Mouse (Mus musculus): ENCODE measurements around the gene P2rx1. TPM values are rescaled to one million over a fixed set of nuclear protein-coding genes. Genes with fewer than 3 reads are reported as not detected.
A peak's percentile ranks its signal among the peaks of the same experiment; 100 is the strongest.

P2rx1 gene
- polyA plus RNA-seq, 1 experiment from 2014 or later: 3.5 TPM

DNA sequence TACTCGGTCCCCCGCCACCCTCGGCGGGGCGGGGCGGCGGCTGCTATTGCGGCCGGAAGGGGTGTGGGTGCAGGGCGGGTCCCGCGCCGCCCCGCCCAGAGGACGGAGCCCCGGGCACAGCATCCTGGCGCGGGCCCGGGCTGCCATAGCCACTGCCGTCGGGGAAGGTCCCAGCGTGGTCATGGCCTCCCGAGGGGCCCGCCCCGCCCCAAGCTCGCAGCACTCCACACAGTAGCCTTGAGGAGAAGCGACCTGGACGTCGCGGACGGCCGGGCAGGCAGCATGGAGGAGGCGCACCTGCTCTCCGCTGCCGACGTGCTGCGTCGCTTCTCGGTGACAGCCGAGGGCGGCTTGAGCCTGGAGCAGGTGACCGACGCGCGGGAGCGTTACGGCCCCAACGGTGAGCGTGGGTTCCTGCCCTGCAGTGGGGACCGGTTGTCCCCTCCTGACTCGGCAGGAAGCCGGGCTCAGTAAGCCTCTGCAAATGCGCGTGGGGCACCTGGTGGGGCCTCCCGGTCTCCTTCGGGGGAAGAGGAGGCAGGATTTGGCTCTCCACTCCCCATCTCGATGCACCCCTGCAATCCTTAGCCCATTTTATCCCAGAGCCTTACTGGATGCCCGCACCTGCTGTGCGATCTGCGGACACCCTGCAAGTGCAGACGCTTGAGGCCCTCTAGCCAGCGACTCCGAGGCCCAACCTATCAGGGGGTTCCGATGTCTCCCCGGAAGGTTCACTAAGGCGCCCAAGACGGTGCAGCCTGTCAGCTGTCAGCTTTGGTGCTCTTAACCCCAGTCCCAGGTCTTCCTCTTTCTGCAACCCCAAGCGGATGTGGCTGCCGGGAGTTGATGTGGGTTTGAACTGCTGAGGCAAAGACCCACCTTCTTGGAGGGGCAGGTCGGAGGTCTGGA, 37.6 kb upstream of the P2rx1 start, which contains the start of gene Atp2a3:
Gene Atp2a3, plus strand, starts transcription at position 98 of the 909 bp plus-strand sequence.
- Histone ChIP-seq H3K27ac (no peak within 1 kb of the TSS), H3K9me3 (no peaks in the 10 kb centered on the region), H3K4me3 (peak within 1 kb of the TSS; percentile 38), H3K4me2 (peak within 1 kb of the TSS; percentile 72), H3K36me3 (no peaks in the 10 kb centered on the region), H3K27me3 (peaks cover 47% of the 10 kb centered on the region), H3K4me1 (peaks cover 25% of the 10 kb centered on the region), H3K9ac (0 out of 2 replicates have a peak within 1 kb of the TSS, but pooled peaks have one; percentile 5)
- 3% methylated on average over 65 of the region's 70 CpGs for WGBS
- no peak for ATAC-seq (ENCODE audit: insufficient number of reproducible peaks, low FRiP score, low TSS enrichment, low read depth)

DNA sequence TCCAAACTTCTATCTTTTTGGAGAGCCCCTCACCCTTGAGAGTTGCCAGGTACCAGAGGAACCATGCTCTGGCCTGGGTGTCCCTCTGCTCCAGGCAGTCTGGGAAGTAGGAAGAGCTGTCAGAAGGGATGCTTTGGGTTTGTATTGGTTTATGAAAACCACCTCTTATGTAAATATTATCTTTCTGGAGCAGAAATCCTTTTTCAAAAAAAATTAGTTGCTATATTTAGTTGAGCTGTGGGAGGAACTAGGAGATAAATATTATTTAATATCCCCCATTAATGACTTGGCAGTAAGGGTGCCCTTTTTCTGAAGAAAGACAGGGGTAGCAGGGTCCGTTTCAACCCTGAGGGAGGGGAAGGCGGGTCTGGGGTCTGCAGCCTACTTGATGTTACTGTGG, 36.5 kb upstream of the P2rx1 start:
- Histone ChIP-seq H3K9ac (no peak overlapping the region), H3K4me2 (no peak overlapping the region), H3K9me3 (no peaks in the 10 kb centered on the region), H3K27me3 (peaks cover 47% of the 10 kb centered on the region), H3K27ac (no peak overlapping the region), H3K4me1 (peaks cover 25% of the 10 kb centered on the region), H3K36me3 (no peaks in the 10 kb centered on the region), H3K4me3 (no peak overlapping the region)
- 78% methylated on average over 2 of the region's 2 CpGs for WGBS
- no peak for ATAC-seq (ENCODE audit: insufficient number of reproducible peaks, low FRiP score, low TSS enrichment, low read depth)

DNA sequence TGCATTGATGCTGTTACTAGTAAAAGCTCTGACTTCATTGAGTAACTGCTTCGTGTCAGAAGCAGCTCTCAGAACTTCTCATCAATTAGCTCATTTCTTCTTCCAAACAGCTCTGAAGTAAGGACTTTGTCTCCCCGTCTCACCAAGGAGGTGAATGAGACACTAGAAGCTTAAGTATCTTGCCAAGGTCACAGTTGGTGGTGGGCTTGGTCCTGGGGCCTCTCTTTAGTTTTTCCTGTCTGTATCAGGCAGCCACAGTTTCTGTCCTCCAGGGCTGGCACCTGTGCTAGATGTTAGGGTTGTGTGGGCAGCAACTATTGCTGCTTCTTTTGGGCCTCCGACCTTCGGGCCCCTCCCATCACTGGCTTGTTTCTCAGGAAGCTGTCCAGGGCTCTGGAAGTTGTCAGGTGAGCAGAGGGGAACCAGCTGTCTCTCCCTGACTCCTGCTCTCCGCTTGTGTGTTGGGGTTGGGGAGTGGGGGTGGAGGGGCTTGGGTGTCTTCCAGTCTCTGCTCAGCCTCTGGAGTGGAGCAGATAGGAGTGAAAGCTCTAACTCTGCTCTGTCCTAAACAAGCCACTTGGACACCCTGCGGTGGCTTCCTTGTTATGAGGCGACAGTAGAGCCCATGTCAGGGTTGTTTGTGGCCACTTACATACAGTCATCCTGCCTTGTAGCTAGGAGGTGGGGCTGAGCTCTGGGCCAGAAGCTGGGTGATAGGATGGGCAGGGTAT, 35.7 kb upstream of the P2rx1 start:
- peaks cover 25% of the 10 kb centered on the region for H3K4me1 ChIP-seq
- H3K36me3 ChIP-seq: no peaks in the 10 kb centered on the region
- no peak overlapping the region for H3K4me2 ChIP-seq
- no peak overlapping the region for H3K27ac ChIP-seq
- 45% methylated on average over 7 of the region's 7 CpGs for WGBS
- H3K9me3 ChIP-seq: no peaks in the 10 kb centered on the region
- H3K27me3 ChIP-seq: peaks cover 47% of the 10 kb centered on the region
- no peak for ATAC-seq (ENCODE audit: insufficient number of reproducible peaks, low FRiP score, low TSS enrichment, low read depth)
- no peak overlapping the region for H3K9ac ChIP-seq
- H3K4me3 ChIP-seq: no peak overlapping the region

GRCm38 (mm10) chr11:72963789-72964294, 35.1 kb upstream of the P2rx1 start:
- no peaks in the 10 kb centered on the region for H3K9me3 ChIP-seq
- H3K4me2 ChIP-seq: no peak overlapping the region
- H3K4me3 ChIP-seq: no peak overlapping the region
- H3K9ac ChIP-seq: no peak overlapping the region
- no peak for ATAC-seq (ENCODE audit: insufficient number of reproducible peaks, low FRiP score, low TSS enrichment, low read depth)
- peaks cover 25% of the 10 kb centered on the region for H3K4me1 ChIP-seq
- 52% methylated on average over 3 of the region's 3 CpGs for WGBS
- no peaks in the 10 kb centered on the region for H3K36me3 ChIP-seq
- peaks cover 47% of the 10 kb centered on the region for H3K27me3 ChIP-seq
- no peak overlapping the region for H3K27ac ChIP-seq

GRCm38 (mm10) chr11:72974995-72975503, 23.9 kb upstream of the P2rx1 start:
- no peak overlapping the region for H3K9ac ChIP-seq
- no peaks in the 10 kb centered on the region for H3K4me1 ChIP-seq
- WGBS: 85% methylated on average over 13 of the region's 13 CpGs
- H3K27me3 ChIP-seq: peaks cover 7% of the 10 kb centered on the region; the same call in 1 of the 2 replicates
- no peak for ATAC-seq (ENCODE audit: insufficient number of reproducible peaks, low FRiP score, low TSS enrichment, low read depth)
- H3K27ac ChIP-seq: no peak overlapping the region
- no peak overlapping the region for H3K4me3 ChIP-seq
- H3K9me3 ChIP-seq: no peaks in the 10 kb centered on the region
- no peak overlapping the region for H3K4me2 ChIP-seq
- no peaks in the 10 kb centered on the region for H3K36me3 ChIP-seq

DNA sequence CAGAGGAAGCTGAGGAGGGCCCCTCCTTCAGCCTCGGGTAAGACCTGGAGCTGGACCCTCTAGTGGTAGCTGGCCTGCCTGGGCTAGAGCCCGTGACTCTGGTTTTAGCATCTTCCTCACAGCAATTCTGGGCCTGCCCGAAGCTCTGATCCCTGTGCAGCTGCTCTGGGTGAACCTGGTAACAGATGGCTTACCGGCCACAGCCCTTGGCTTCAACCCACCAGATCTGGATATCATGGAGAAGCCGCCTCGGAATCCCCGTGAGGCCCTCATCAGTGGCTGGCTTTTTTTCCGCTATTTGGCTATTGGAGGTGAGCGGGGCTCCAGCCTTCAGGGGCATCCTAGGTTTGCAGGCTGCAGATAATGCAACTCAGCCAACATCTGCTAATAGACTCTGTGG, 16.4 kb upstream of the P2rx1 start:
- ATAC-seq (ENCODE audit: insufficient number of reproducible peaks, low FRiP score, low TSS enrichment, low read depth): no peak
- H3K9me3 ChIP-seq: no peaks in the 10 kb centered on the region
- H3K27ac ChIP-seq: no peak overlapping the region
- 80% methylated on average over 9 of the region's 9 CpGs for WGBS
- H3K4me1 ChIP-seq: no peaks in the 10 kb centered on the region
- H3K36me3 ChIP-seq: no peaks in the 10 kb centered on the region
- H3K4me2 ChIP-seq: no peak overlapping the region
- no peak overlapping the region for H3K4me3 ChIP-seq
- no peak overlapping the region for H3K9ac ChIP-seq
- H3K27me3 ChIP-seq: no peaks in the 10 kb centered on the region

- ATAC-seq (ENCODE audit: insufficient number of reproducible peaks, low FRiP score, low TSS enrichment, low read depth): no peak
- Histone ChIP-seq H3K9ac (no peak overlapping the region), H3K4me3 (no peak overlapping the region), H3K4me1 (no peaks in the 10 kb centered on the region), H3K27me3 (no peaks in the 10 kb centered on the region), H3K36me3 (no peaks in the 10 kb centered on the region), H3K27ac (no peak overlapping the region), H3K9me3 (no peaks in the 10 kb centered on the region), H3K4me2 (no peak overlapping the region)
- 40% methylated on average over 5 of the region's 5 CpGs for WGBS
Observed at GRCm38 (mm10) chr11:72983283-72983682, 15.6 kb upstream of the P2rx1 start.

- no peak for ATAC-seq (ENCODE audit: insufficient number of reproducible peaks, low FRiP score, low TSS enrichment, low read depth)
- no peak overlapping the region for H3K27ac ChIP-seq
- no peak overlapping the region for H3K4me3 ChIP-seq
- no peak overlapping the region for H3K4me2 ChIP-seq
- no peaks in the 10 kb centered on the region for H3K4me1 ChIP-seq
- H3K9me3 ChIP-seq: no peaks in the 10 kb centered on the region
- H3K9ac ChIP-seq: no peak overlapping the region
- H3K27me3 ChIP-seq: no peaks in the 10 kb centered on the region
- H3K36me3 ChIP-seq: no peaks in the 10 kb centered on the region
- WGBS: 63% methylated on average over 5 of the region's 5 CpGs
Observed at GRCm38 (mm10) chr11:72986745-72987144, 12.2 kb upstream of the P2rx1 start.

- Histone ChIP-seq H3K4me3 (no peak overlapping the region), H3K27ac (no peak overlapping the region), H3K9ac (no peak overlapping the region), H3K36me3 (no peaks in the 10 kb centered on the region), H3K4me1 (no peaks in the 10 kb centered on the region), H3K9me3 (no peaks in the 10 kb centered on the region), H3K27me3 (no peaks in the 10 kb centered on the region), H3K4me2 (no peak overlapping the region)
- no peak for ATAC-seq (ENCODE audit: insufficient number of reproducible peaks, low FRiP score, low TSS enrichment, low read depth)
- WGBS: 56% methylated on average over 5 of the region's 5 CpGs
Observed at GRCm38 (mm10) chr11:72987234-72987633, 11.7 kb upstream of the P2rx1 start.

GRCm38 (mm10) chr11:72987807-72988206, 11.1 kb upstream of the P2rx1 start:
- Histone ChIP-seq H3K27ac (no peak overlapping the region), H3K4me2 (no peak overlapping the region), H3K9me3 (no peaks in the 10 kb centered on the region), H3K36me3 (no peaks in the 10 kb centered on the region), H3K9ac (no peak overlapping the region), H3K27me3 (no peaks in the 10 kb centered on the region), H3K4me1 (no peaks in the 10 kb centered on the region), H3K4me3 (no peak overlapping the region)
- no peak for ATAC-seq (ENCODE audit: insufficient number of reproducible peaks, low FRiP score, low TSS enrichment, low read depth)
- 77% methylated on average over 5 of the region's 5 CpGs for WGBS

- no peaks in the 10 kb centered on the region for H3K27me3 ChIP-seq
- no peak for ATAC-seq (ENCODE audit: insufficient number of reproducible peaks, low FRiP score, low TSS enrichment, low read depth)
- H3K27ac ChIP-seq: no peak overlapping the region
- H3K9me3 ChIP-seq: no peaks in the 10 kb centered on the region
- no peak overlapping the region for H3K4me2 ChIP-seq
- no peaks in the 10 kb centered on the region for H3K36me3 ChIP-seq
- H3K4me3 ChIP-seq: no peak overlapping the region
- no peak overlapping the region for H3K9ac ChIP-seq
- 72% methylated on average over 6 of the region's 6 CpGs for whole genome bisulfite sequencing
- H3K4me1 ChIP-seq: no peaks in the 10 kb centered on the region
Observed at GRCm38 (mm10) chr11:72989044-72989443, 9.9 kb upstream of the P2rx1 start.

DNA sequence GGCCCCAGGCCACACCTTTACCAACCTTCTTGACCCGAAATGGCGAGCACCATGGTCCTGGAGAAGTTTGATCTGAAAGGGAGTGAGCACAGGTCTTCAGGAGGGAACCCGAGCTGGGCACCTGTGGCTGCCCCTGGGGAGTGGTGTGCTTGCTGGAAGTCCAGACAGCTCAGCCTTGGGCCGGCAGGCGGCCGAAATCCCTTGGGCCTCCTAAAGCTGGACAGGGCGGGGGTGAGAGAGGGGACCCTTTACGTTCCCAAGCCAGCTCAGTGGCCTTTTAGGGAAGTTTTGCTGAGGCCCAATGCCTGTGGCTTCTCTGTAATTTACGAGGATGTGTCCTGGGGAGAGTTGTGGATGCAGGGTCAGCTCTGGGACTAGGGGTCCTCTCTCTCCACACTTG, 8.2 kb upstream of the P2rx1 start:
- Histone ChIP-seq H3K4me3 (no peak overlapping the region), H3K4me1 (no peaks in the 10 kb centered on the region), H3K27me3 (no peaks in the 10 kb centered on the region), H3K9me3 (no peaks in the 10 kb centered on the region), H3K9ac (no peak overlapping the region), H3K4me2 (no peak overlapping the region), H3K36me3 (no peaks in the 10 kb centered on the region), H3K27ac (no peak overlapping the region)
- ATAC-seq (ENCODE audit: insufficient number of reproducible peaks, low FRiP score, low TSS enrichment, low read depth): no peak
- 69% methylated on average over 9 of the region's 9 CpGs for WGBS

All from limb, embryonic 15.5 days (tissue).